Mouse (Mus musculus): ENCODE results near the gene Slc5a11.

The Slc5a11 gene

GRCm38 (mm10) chr7:123212316-123212715 is 2.3 kb upstream of the Slc5a11 start:
- DNase-seq (ENCODE audit: low spot score), result no peak

GRCm38 (mm10) chr7:123215138-123215537 is 558 bp downstream of the Slc5a11 start:
- no peak for DNase-seq (ENCODE audit: low spot score)

GRCm38 (mm10) chr7:123217448-123218354 is 3.1 kb downstream of the Slc5a11 start:
- DNase-seq (ENCODE audit: low spot score), result no peak

DNA sequence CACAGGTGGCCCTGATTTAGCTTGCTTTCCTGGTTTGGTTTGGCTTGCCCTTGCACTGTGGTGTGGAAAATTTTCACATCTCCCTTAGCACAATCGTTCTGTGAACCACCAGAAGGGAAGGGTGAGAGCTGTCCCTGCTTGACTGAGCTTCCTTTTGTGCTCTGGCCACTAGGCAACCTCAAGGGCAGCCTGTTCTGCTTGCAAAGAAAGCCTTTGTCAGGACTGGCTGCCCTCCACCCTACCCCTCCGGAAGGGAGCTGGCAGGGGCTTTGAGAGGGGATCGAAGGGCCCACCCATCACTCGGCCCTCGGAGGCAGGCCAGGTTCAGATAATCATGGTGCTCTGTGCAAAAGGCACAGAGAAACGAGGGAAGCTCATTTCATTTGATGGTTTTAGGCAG is 4.0 kb downstream of the Slc5a11 start:
- DNase-seq (ENCODE audit: low spot score), result no peak

DNA sequence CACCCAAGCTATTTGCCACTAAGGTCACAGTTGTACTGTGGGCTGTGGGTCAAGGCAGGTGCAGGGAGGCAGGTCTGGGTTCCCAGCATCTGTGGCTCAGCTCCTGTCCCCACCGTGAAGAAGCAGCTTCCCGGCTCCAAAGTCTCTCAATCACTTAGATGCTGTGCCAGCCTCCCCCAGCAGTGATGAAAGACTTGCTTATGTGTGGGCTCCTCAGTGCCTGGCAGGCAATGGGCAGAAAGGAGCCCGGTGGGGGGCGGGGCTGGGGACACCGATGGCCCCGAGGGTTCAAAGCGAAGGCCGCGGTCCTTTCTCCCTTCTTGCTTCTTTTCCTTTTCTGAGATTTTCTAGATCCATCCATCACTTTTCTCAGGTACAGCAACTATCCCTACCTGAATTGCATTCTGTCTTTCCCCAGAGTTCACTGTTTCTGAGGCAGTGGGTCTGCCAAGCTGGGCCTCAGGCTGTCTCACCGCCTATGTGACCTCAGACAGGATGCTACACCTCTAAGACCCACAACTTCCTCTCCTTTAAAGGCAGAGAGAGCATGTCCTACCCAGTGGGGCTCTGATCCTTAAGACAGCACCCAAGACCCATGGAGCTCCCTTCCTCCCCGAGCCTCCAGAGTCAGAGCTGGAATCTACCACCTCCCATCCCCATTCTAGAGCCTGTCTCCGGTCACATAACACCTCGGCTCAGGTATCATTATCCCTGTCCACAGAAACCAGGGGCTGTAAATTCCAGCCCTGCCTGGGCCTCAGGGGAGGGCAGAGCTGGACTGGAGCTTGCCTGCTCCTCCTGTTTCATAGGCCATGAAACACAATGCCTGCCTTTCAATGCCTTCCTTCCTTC is 5.4 kb downstream of the Slc5a11 start:
- no peak for DNase-seq (ENCODE audit: low spot score)

- DNase-seq (ENCODE audit: low spot score), result no peak
Observed at GRCm38 (mm10) chr7:123220633-123220942, 6.0 kb downstream of the Slc5a11 start.

DNA sequence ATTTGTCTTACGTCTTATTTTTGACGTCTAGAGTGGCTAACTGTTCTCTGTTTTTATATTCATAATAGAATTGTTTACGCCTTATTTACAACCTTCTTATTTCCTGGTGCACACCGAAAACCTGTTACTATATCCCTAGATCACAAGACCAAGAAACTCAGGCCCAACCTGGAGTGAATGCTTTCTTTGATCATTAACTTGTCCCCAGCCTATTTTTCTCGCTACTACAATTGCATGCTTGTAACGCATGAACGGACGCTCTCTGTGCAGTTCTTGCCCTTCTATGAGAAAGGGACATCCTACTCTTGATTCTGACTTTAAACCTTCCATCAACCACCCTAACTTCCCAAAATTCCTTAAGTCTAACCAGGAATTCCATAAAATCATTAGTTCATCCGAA is 9.5 kb downstream of the Slc5a11 start:
- DNase-seq (ENCODE audit: low spot score), result no peak

GRCm38 (mm10) chr7:123225159-123225558 is 10.6 kb downstream of the Slc5a11 start:
- DNase-seq (ENCODE audit: low spot score), result no peak

- DNase-seq (ENCODE audit: low spot score), result no peak
Observed at GRCm38 (mm10) chr7:123235449-123235848, 20.9 kb downstream of the Slc5a11 start.

DNA sequence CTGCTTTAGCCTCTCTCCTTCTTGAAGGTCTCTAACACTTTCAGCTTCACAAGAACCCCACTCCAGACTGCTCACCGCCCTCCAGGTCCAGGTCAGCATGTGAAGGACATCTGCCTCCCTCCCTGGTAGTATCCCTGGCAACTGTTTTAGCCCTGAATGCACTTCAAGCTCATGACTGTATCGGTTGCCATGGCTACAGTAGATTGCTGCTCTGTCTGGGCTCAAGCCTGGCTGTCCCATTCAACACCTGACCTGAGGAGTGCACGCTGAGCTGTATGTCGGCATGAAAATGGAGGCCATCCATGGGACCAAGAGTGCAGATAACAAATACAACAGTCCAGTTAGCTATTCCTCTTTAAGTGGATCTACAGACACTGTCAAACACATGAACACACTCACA is 24.0 kb downstream of the Slc5a11 start:
- no peak for DNase-seq (ENCODE audit: low spot score)

GRCm38 (mm10) chr7:123240064-123240463 is 25.5 kb downstream of the Slc5a11 start:
- no peak for DNase-seq (ENCODE audit: low spot score)

GRCm38 (mm10) chr7:123242241-123242640 is 27.7 kb downstream of the Slc5a11 start:
- no peak for DNase-seq (ENCODE audit: low spot score)

GRCm38 (mm10) chr7:123244833-123245232 is 30.3 kb downstream of the Slc5a11 start:
- no peak for DNase-seq (ENCODE audit: low spot score)

DNA sequence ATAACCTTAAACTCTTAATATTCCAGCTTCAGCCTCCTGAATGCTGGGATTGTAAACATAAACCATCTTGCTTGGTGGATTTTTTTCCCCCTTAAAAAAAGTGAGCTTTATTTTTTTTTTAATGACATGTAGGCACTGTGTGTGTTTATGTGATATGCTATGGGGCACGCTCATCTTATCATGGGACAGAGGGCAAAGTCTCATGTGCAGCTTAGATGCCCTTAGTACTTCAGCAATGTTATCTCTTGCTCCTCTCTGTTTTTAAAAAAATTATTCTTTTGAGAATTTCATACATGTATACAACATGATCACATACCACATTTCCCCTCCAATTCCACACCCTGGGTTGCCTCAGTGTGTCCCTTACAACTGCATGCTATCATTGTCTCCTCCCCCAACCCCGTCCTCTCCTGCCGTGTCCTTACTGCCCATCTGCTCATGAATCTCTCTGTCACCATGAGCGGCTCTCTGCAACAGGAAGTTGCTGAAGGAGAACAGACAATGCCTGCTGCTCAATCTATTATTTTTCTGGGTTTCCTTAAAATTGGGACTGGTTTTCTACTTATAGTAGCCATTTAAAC is 32.0 kb downstream of the Slc5a11 start:
- no peak for DNase-seq (ENCODE audit: low spot score)

DNA sequence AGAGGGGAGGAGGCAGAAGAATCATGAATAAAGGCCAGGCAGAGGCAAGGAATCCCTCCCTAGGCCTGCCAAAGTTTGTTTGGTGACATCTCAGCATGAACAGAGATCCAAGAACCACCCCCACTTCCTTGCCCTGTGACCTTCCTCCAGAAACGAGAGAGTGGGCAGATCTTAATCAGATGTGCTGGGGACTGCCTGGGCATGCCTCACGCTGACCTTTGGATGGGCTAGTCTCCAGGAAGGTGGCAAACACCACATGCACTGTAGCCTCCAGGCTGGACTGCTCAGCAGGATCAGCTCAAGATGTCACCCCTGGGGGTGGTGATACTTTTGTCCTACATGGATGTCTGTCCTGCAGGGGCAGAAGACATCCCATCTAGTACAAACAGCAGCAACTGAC is 33.6 kb downstream of the Slc5a11 start:
- no peak for DNase-seq (ENCODE audit: low spot score)

DNA sequence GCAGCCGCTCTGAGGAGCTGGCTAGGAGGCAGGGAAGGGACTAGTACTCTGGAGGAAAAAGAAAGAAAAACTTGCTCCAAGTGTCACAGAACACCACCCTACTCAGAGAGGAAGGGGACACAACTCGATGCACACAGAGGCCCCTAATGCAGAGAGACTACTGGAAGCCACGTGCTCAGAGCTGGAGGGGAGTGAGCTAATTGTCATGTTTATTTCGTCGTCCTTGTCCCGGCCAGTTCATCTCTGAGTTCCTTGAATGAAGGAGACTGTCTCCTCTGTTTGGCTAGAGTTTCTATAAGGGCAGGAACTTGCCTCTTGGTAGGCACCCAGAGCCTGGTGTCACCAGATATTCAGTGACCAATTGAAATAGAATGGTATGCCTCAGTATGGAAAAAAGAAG is 36.8 kb downstream of the Slc5a11 start:
- DNase-seq (ENCODE audit: low spot score), result no peak

- DNase-seq (ENCODE audit: low spot score), result no peak
Observed at GRCm38 (mm10) chr7:123253396-123253795, 38.8 kb downstream of the Slc5a11 start.

DNA sequence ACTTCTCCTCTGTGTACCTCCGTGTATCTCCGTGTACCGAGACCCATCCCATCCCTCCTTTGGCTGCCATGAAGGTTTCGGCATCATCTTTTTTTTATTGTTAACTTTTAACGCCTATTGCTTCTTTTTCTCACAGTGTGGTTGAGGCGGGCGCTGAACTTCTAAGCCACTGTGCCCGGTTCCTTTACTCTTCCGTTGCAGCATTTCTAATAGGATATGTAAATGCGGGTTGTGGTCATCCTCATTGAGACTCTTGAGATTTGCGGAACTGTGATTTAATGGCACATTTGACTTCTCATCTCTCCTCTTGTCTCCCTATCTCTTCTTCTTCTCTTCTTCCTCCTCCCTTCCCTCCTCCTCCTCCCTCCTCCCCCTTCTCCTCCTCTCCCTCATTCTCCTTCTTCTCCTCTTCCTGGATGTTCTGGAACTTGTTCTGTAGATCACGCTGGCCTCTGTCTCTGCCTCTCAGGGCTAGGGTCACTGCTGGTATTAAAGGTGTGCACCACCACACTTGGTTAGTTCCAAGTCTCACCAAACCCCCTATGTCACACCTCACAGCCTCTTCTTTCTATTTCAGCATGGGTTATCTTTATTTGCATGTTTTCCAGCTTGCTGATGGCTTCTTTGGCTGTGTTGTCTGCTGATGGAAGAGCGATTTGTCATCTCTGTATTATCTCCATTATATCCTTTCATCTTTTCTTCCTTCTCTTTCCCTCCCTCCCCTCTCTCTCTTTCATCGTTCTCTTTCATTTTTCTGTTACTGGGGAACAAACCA is 39.8 kb downstream of the Slc5a11 start:
- no peak for DNase-seq (ENCODE audit: low spot score)

DNA sequence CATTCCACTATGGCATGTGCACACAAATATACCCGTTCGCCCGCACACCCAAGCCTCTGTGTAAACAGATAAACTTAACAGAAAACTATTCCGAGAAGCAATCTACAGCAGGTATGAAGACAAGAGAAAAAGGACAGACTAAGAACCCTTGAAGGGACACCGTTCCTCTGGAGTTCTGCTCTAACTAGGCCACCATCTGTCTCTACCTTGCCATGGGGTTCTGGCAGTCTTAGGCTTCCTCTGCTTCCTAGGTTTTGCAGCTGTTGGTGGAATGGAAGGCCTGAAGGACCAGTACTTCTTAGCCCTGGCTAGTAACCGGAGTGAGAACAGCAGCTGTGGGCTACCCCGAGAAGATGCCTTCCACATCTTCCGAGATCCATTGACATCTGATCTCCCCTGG is 43.5 kb downstream of the Slc5a11 start:
- DNase-seq (ENCODE audit: low spot score), result no peak

DNA sequence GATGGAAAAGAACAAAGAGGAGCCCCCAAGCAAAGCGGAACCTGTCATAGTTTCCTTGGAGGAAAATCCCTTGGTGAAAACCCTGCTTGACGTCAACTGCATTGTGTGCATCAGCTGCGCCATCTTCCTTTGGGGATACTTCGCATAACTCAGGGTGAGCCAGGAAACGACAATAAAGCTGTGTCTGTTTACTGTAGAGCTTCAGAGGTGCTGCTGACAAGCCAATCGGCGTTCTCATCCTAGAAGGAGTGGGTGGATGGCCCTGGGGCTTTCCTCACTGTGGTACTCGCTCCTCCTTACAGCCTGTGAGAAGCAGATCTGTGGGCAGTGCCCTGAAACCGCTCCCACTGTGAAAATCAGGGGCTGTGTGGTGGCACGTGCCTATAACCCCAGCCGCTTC is 58.5 kb downstream of the Slc5a11 start:
- no peak for DNase-seq (ENCODE audit: low spot score)

- no peak for DNase-seq (ENCODE audit: low spot score)
Observed at GRCm38 (mm10) chr7:123276568-123276967, 62.0 kb downstream of the Slc5a11 start.

DNA sequence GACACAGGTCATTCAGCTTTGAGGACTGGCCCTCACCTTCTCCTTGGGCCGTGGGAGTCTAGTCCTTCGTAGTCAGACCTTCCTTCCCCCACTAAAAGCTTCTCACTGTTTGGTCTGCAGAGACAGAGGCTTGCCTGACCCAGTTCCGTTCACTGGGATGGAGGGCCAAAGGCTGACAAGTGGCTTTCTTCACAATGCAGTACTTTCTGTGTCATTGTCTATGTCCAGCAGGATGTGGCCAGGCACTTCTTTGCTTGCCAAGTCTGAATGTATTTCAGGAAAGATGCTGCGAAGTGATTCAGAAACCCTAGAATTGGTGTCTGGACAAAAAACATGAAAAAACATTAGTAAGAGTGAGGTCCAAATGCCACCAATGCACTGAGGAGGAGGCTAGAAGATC is 65.2 kb downstream of the Slc5a11 start:
- DNase-seq (ENCODE audit: low spot score), result no peak

All from ovary, postnatal 10 days (tissue).